Mouse (Mus musculus): ENCODE measurements around the gene Gclm.
"Not testable (repeated sequence)": the region's sequence is repeated elsewhere in the genome, so short reads cannot be mapped to it uniquely, and the experiment has no call there.

The Gclm gene

DNA sequence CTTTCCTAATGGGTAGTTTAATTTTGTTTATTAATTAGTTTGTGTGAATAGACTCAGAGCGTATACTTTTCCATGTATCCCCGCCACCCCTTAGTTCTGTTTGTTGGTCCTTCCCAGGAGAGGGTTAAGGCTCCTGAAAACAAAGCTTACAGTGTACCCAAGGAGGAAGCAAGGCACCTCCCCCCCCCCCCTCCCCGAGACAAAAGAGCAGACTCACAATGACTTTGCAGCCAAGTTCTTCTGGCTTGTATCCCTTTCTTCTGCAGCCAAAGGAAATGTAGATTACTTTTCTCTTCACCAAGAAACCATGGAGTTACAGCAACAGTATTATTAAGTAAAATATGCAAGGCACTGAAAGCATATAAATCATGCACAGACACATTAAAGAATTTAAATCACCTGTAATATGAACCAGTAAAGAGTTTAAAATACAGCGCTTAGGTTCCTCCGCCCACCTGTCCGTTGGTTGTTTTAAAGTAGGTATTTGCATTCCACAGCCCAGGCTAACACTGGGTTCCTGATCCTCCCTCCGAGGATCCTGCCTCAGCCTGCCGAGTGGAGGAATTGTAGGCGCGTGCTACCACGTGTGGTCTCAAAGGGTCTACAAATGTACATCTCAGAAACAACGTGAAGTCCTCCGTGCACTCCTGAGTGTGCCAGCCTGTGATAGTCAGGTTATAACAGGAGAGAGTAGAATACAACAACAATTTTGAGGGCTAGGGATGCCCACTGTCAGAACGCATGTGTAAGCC is 1.8 kb upstream of the Gclm start:
- no peak for DNase-seq

DNA sequence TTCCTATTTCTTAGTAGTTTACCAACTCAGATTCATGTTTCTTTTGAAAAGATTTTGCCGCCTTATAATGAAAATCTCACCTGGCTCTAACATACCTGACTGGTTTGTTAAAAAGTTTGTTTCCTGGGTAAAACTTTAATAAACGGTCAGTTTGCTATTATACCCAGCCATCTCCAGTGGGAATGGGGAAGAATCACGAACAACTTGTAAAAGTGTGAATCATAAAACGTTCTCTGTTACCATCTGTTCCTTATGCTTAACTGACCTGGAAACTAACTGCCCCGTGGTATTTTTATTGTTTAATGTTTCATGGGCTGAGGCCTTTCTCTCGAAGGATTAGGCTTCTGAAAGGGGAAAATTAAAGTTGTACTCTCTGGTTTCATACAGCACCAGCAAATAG is 598 bp upstream of the Gclm start:
- DNase-seq = no peak

GRCm38 (mm10) chr3:122245878-122246332 is 548 bp downstream of the Gclm start:
- peak; percentile 83 for DNase-seq

- peak; percentile 40 to 42 for DNase-seq
Observed at GRCm38 (mm10) chr3:122246406-122246805, 1.0 kb downstream of the Gclm start.

DNA sequence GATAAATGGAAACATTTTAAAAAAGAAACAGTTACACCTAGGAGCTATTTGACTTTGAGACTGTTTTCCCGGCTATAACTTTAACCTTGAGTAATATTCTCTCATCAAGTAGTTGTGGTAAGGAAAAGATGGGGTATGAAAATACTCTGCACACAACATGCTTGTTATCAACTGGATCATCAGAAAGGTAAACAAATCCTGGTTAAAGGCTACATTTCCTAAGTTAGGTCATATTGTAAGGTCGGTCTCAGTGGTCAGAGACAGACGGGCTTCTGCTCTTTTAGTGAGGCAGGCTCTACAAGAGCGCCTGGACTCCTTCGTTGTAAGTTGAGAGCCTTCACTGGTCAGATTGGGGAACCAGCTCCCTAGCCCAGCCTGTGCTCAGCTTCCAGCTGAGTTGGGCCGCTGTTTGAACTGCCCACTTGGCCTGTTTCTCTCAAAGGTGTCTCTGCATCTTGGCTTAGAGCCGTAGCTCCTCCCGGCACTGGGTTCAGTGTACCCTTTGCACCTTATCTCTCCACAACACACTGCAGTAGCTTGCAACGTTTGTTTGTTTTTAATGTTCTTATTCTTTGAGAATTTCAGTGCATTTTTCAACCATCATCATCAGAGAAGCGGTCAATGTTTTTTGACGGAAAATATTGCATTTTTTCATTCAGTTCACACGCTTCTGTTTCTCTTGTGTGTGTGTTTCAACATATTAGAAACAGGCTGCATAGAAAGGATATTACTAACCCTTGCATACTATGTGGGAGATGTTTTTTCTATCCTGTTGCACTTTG is 1.8 kb downstream of the Gclm start:
- DNase-seq = peak; percentile 17 to 51

- no peak for DNase-seq
Observed at GRCm38 (mm10) chr3:122247768-122248100, 2.4 kb downstream of the Gclm start.

DNA sequence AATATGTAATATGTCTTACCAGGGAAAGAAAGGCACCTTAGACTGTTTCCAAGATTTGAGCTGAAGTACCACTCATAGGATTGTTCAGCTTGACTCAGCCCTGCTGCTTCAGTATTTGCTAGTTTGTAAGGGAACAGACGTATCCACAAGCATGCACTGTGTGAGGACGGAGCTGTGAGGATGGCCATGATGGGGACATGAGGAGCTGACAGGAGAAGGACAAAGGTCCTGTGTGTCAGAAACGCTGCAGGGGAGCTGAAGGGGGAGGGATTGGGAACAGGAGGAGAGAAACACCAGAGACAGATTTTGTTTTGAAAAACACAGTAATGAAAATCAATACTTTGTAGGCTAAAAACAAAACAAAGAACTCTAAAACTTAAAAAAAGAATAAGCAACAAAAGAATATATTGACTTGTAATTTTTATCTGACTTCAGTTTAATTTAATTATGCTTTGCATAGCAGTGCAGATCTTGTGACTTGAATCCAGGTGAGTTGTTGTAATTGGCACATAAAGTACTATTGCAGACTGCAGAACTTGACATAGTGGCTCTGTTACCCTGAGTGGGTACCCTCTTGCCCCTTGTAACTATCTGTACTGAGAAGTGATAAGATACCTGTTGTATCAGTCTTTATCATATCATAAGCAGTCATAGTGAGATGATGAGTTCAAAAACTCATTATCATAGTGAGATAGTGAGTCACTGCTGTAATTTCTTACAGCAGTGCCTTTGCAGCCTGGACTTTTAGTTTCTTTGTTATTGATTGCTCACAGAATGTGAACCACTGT is 7.3 kb downstream of the Gclm start:
- DNase-seq = no peak

- DNase-seq = not testable (repeated sequence)
Observed at GRCm38 (mm10) chr3:122254050-122254449, 8.7 kb downstream of the Gclm start.

DNA sequence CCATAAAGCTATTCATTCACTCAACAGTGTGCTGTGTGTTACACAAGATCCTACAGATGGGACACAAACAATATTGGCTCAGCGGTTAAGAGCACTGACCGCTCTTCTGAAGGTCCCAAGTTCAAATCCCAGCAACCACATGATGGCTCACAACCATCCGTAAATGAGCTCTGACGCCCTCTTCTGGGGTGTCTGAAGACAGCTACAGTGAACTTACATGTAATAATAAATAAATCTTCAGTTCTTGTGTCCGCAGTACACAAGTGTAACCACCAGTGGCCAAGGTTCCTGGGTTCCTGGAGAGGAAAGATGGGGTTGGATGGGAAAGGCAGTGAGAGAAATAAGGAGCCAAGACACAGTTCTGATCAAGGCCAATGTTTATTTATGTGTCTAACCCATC is 24.6 kb downstream of the Gclm start:
- peak in 1 of 2 experiments; percentile 32 for DNase-seq

- not testable (repeated sequence) for DNase-seq
Observed at GRCm38 (mm10) chr3:122272565-122272964, 27.2 kb downstream of the Gclm start.

DNA sequence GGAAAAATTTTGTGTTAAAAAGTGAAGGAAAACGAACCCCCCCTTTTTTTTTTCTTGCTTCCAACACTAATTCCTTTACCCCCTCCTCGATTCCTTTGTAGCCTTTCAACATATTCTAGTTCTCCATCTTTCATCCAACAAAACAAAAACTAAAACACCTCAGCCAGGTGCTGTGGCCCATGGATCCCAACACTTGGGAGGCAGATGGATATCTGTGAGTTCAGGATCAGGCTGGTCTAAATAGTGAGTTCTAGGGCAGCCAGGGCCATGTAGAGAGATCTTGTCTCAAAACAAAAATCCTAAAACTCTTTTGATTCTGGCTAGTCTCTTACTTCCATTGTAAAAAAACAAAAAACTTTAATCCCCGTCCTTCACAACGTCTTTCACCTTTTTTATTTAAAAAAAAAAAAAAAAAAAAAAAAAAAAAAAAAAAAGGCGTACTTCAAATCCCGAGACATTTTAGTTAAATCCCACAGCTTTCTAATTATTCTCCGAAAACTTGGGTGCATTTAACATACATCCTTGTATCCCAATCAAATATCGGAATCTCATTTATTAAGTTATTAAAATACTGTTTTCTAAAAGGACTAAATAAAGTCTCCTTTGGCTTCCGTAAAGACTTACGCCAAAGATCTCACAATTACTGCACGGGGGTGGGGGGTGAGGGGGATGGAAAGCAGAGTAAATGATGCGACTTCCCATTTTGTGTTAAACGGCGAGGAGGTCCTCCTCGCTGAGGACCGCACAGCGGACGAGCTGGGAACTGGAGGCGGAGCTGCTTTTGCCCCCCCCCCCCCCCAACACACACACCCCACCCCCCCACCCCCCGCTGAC is 28.3 kb downstream of the Gclm start:
- DNase-seq = no peak

DNA sequence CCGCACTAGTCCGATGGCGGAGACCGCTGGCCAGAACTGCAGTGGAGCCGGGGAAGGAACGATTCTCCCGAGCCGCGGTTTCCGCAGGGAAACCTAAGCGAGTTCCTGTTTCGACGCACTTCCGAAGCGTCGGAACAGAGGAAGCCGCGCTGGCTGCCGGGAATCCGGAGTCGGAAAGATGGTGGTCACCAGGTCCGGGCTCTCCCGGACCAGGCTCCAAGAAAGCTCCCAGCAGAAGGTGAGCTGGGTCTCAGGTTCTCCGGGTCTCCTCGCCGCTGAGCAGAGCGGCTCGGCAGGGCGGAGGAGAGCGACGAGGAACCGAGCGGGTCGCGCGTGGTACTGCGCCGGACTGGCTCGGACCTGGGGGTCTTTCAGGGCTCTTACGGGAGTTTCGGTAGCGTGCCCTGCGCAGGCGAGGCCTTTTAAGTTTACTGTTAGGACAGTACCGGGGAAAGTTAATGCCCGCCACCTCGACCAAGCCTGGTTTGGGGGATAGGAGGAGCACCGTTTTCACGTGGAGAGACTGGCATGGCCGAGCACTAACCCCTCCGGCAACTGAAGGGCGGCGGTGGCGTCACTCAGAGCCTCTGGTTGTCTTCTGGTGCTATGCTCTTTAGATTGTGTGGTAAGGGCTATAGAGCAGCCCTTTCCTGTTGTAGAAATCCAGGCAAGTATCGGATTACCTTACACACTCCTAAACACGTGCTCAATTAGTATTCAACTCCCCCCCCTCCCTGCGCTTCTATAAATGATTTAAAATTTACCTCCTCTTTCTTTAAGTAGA is 29.1 kb downstream of the Gclm start, which contains the start of gene Dnttip2:
TSS of gene Dnttip2 (plus strand) at position 148 of the 784 bp plus-strand sequence.
- peak; percentile 95 to 96 for DNase-seq

DNA sequence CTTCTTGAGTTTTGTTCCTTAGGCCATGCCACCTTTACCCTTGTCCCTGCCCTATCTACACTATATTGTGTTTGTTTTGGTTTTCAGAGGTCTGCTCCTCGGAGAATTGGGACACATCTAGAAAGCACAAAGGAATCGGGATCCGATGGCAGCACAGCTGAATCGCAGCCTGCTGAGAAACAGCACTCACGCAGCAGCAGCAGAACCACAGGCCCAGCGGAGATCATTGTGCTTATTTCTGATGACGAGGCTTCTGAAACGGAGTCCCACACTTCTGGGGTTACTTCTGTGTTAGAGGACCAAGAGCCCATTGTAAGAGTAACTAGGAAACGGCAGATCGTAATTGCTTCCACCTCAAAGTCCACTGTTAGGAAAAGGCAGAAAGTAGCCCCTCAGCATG is 29.8 kb downstream of the Gclm start:
- DNase-seq = no peak

DNA sequence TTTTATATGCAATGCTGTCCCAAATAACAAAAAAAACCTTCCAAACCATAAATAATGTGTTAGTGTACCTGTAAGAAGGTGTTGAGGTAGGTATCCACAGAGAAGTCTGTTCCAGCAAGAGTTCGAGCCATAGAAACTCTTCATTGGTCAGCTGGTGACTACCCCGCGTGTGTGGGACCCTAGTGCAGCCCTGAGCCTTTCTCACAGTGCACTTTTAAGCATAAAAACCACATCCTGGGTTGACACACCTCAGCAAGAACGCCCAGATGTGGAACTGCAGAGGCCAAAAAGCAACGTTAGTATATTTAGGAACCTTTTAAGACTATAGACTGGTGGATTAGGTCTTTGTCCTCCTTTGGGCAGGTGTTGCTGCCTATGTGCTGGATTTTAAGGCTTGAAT is 41.8 kb downstream of the Gclm start:
- no peak for DNase-seq

DNA sequence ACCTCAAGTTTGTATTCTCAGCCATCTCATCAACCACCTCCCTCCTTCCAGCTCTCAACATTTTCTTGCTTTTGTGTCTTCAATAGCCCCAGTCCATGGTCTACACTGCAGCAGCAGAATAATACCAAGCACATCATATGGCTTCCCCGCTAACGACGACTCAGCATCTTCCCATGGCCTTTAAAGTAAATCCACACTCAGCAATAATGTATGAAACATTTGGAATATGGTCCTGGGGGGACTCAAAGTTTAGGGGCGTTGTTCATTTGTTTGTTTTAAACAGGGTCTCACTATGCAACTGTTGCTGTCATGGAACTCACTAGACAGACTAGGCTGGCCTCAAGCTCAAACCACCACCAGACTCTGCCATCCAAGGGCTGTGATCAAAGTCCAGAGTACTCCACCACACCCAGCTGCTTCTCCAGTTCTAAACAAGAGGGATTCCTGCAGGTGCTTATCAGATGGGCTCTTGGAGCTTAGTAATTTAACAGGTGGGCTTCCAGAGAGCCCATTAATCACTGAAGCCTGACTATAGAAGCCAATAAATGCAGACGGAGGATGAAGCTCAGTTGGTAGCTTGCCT is 43.3 kb downstream of the Gclm start:
- DNase-seq = no peak

DNA sequence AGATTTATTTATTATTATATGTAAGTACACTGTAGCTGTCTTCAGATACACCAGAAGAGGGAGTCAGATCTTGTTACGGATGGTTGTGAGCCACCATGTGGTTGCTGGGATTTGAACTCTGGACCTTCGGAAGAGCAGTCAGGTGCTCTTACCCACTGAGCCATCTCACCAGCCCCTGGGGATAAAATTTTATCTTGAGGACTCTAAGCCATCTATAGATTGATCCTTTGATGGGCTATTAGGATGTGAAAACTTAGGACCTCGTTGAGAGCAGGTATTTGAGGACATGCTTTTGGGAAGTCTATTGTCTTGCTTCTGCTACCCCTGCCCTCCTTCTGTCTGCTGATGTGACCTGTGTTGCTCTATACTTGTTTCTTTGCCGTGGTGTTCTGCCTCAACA is 44.0 kb downstream of the Gclm start:
- not testable (repeated sequence) for DNase-seq

- DNase-seq = no peak
Observed at GRCm38 (mm10) chr3:122290696-122291095, 45.3 kb downstream of the Gclm start.

DNA sequence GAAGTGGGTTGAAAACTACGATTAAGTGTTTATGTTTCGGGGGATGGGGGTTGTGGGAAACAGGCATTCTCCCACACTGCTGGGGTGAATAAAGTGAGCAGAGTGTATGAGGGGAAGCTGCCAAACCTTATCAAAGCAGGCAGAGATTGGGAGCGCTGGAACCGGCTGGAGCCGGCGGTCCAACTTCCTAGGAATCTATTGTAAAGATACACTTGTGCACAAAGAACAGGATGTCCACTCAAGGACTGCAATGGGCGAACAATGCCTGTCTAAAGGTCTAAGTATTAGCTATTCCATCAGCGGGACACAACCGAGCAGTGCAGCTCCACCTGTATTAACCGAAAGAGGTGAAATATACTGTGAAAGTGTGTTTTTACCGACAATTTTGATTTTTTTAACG is 46.5 kb downstream of the Gclm start:
- no peak for DNase-seq

DNA sequence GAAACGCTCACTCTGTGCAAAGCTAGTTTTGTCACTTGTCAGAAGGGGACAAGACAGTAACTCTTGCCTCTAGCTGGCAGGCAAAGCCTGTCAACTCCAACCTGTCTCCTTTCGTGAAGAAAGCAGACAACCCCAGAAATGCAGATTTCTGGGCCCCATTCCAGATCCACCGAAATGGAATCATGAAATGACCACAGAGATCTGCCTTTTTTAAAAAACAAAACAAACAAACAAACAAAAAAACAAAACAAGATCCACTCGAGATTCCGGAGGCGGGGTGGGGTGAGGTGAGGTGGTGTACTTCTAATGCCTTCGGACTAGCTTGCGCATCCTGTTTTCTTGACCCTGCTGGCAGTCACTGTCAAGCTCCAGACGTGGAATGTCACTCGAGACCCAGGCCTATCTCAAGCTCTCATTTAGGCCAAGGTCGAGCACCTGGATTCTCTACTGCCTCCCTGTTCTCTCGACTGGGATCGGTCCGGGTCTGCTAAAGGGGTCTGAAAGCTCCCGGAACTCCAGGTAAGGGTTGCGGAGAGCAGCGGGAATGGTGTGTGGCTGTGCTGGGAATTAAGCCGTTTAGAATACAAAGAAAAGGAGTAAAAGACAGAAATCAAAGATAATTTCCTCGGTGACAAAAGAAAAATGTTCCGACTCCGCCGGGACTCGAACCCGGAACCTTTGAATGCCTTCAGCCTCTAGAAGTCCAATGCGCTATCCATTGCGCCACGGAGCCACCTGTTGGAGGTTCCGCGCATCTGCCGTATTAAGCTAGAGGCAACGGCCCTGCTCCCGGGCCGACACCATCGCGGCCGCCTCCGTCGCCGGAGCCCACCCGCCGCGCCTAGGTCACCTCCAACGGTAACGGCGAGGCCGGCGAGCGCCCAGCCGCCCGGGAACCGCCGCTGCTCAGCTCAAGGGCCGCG is 47.2 kb downstream of the Gclm start:
- peak; percentile 93 to 94 for DNase-seq
